ENCODE assay signal across 8 mouse cellular contexts in the genomic region with DNA sequence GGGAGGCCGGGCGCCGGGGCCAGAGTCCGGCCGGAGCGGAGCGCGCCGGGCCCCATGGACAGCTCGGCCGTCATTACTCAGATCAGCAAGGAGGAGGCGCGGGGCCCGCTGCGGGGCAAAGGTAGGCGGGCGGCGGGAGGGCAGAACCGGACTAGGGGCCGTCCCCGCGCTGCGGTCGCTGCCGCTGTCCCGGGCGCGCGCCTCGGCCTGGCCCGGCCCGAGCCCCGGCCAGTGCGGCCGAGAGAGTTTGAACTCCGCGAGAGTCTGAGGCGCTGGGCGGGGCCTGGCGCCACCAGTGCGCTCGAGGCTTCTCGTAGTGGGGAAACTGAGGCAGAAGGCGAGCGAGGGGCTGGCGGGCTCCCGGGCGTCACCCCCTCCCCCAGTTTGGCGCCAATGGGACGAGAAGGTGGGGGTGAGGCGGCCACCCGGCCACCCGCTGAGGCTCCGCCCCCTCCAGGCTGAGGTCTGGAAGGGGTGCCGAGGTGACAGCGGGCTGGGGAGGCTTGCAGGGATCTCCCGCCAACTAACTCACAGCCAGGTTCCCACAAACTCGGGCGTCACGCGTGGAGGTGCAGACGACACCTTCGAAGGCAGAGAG. TPM values are rescaled to one million over a fixed set of nuclear protein-coding genes. Genes with fewer than 3 reads are reported as not detected.
DNase-seq lines count a peak whose midpoint lies in the region; ATAC-seq and TF ChIP-seq lines count a peak whose summit lies in the region.

No protein-coding gene starts in this region.

- peak; percentile 72 for DNase-seq in 416B (ENCODE audit: low read depth)
- DNase-seq in embryo, embryonic 11 days, result peak; percentile 81
- peak; percentile 87 to 90 for DNase-seq in heart, adult 18-20 months
- peak; percentile 88 for DNase-seq in kidney, adult 18-20 months
- DNase-seq in lung, adult 2 months, result peak; percentile 87
- peak; percentile 74 to 77 for DNase-seq in thymus, postnatal 10 days (ENCODE audit: low spot score in 2 of 2)

- H3K36me3 ChIP-seq in neural tube, embryonic 15.5 days, result peaks cover 6% of the 10 kb centered on the region

- peak; percentile 50; the same call in 1 of the 2 replicates for TF ChIP-seq POLR2A in lung, adult 2 months (IDR thresholded peaks at IDR 0.05; ENCODE audit: borderline replicate concordance, extremely low read depth, low read depth, low read length)

- under 1% methylated on average over 56 of the region's 63 CpGs for WGBS in lung, adult 2 months
- under 1% methylated on average over 47 of the region's 63 CpGs for WGBS in neural tube, embryonic 15.5 days

- H3K4me3 ChIP-seq in lung, adult 2 months (replicated peaks; ENCODE audit: extremely low read depth, low read depth, low read length), result peak overlapping the region; percentile 93
- H3K4me3 ChIP-seq in neural tube, embryonic 15.5 days (replicated peaks), result peak overlapping the region; percentile 92

- H3K4me2 ChIP-seq in neural tube, embryonic 15.5 days, result peak overlapping the region; percentile 95

- peak; percentile 6 for ATAC-seq in activated CD4-positive, CD25-positive, alpha-beta regulatory T cell, adult 4 months
- peak; percentile 36; the same call in 1 of the 2 replicates for ATAC-seq in neural tube, embryonic 15.5 days (ENCODE audit: low FRiP score)

- peak overlapping the region; percentile 83 for H3K27ac ChIP-seq in neural tube, embryonic 15.5 days (replicated peaks)

- no peaks in the 10 kb centered on the region for H3K9me3 ChIP-seq in neural tube, embryonic 15.5 days (replicated peaks)

- no peak for TF ChIP-seq CTCF in lung, adult 2 months (IDR thresholded peaks at IDR 0.05; ENCODE audit: insufficient read depth, low read length)

- H3K9ac ChIP-seq in neural tube, embryonic 15.5 days (replicated peaks), result peak overlapping the region; percentile 70

- peaks cover 9% of the 10 kb centered on the region for H3K27me3 ChIP-seq in neural tube, embryonic 15.5 days (replicated peaks)

- peaks cover 20% of the 10 kb centered on the region for H3K4me1 ChIP-seq in lung, adult 2 months (ENCODE audit: control insufficient read depth, insufficient read depth, low read length)
- H3K4me1 ChIP-seq in neural tube, embryonic 15.5 days, result peaks cover 40% of the 10 kb centered on the region

RNA-seq across cellular contexts. Expression of a gene that starts 0.6 kb away (rescaled TPM):
- 10 to 100 TPM; 29.9 to 31.9 TPM for polyA plus RNA-seq in activated CD4-positive, CD25-positive, alpha-beta regulatory T cell, adult 4 months (2017; shearing (Covaris generic))
- total RNA-seq in heart, adult 18-20 months (2021), result 100 to 1,000 TPM; 107 to 116 TPM
- polyA plus RNA-seq in lung, adult 2 months (2012; rRNA removed), result 197 and 200 TPM in 2 replicates
- 16.8 and 30.2 TPM in 2 replicates for polyA plus RNA-seq in neural tube, embryonic 15.5 days (2015; fragmentation: Nextera tagmentation; extraction: Ambion mirVana)

RNA-seq across cellular contexts. Expression of a gene that starts 16.9 kb away (rescaled TPM):
- polyA plus RNA-seq in activated CD4-positive, CD25-positive, alpha-beta regulatory T cell, adult 4 months (2017; shearing (Covaris generic)), result under 1 TPM; 0.42 to 0.97 TPM
- total RNA-seq in heart, adult 18-20 months (2021), result 1 to 10 TPM; 5.3 to 5.4 TPM
- 33.3 and 41.8 TPM in 2 replicates for polyA plus RNA-seq in lung, adult 2 months (2012; rRNA removed)
- 2.3 and 3.5 TPM in 2 replicates for polyA plus RNA-seq in neural tube, embryonic 15.5 days (2015; fragmentation: Nextera tagmentation; extraction: Ambion mirVana)

RNA-seq across cellular contexts. Expression of a gene that starts 17.2 kb away (rescaled TPM):
- under 1 TPM in 1 of 2 experiments, not detected in 1; 0.13 TPM for polyA plus RNA-seq in activated CD4-positive, CD25-positive, alpha-beta regulatory T cell, adult 4 months (2017; shearing (Covaris generic))
- total RNA-seq in heart, adult 18-20 months (2021), result 1 to 10 TPM; 1.2 to 1.5 TPM
- 0.31 and 1.1 TPM in 2 replicates for polyA plus RNA-seq in lung, adult 2 months (2012; rRNA removed)
- polyA plus RNA-seq in neural tube, embryonic 15.5 days (2015; fragmentation: Nextera tagmentation; extraction: Ambion mirVana), result 0.33 and 5.9 TPM in 2 replicates

RNA-seq across cellular contexts. Expression of a gene that starts 30.0 kb away (rescaled TPM):
- polyA plus RNA-seq in activated CD4-positive, CD25-positive, alpha-beta regulatory T cell, adult 4 months (2017; shearing (Covaris generic)), result not detected
- under 1 TPM in 1 of 2 experiments, not detected in 1; 0.44 TPM for total RNA-seq in heart, adult 18-20 months (2021)
- polyA plus RNA-seq in lung, adult 2 months (2012; rRNA removed), result 10.2 TPM in 2 replicates
- 1.1 and 1.4 TPM in 2 replicates for polyA plus RNA-seq in neural tube, embryonic 15.5 days (2015; fragmentation: Nextera tagmentation; extraction: Ambion mirVana)

Comparison
In these comparisons a context has a peak if more than half of its experiments do, and no peak if none do; other contexts are left out.
1. Peak in every context shown above with its lines: DNase-seq, ATAC-seq, H3K4me3 ChIP-seq and H3K27ac ChIP-seq.